Mouse (Mus musculus): ENCODE measurements around the gene Fxyd1. TPM values are rescaled to one million over a fixed set of nuclear protein-coding genes. Genes with fewer than 3 reads are reported as not detected.
A peak's percentile ranks its signal among the peaks of the same experiment; 100 is the strongest.

Fxyd1 gene
- total and polyA plus RNA-seq, 3 experiments = 839 to 1,851 (median 985) TPM

DNA sequence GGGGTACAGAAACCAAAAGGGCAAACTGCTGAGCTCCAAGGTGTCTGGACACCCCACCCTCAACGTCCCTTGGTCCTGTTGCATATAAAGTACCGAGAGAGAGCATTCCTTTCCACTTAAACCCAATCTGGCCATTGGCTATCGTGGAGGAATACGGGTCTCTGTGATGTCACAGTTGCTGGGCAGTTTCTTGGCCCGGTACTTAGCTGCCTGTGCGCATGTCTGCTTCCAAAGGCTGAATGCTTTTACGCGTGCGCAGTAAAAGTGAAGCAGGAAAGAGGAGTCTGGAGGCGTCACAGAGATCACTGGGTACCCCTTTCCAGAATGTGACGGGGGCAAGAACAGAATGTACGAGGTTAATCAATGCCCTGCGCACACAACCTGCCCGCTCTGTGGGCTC lies 12.5 kb upstream of the Fxyd1 start:
- TF ChIP-seq EP300 (IDR thresholded peaks at IDR 0.05; ENCODE audit: insufficient read depth, low read depth, low read length) (no peak), CTCF (IDR thresholded peaks at IDR 0.05) (no peak), POLR2A (IDR thresholded peaks at IDR 0.05; ENCODE audit: insufficient read depth, low read depth, low read length) (no peak)
- Histone ChIP-seq H3K9ac (ENCODE audit: low read depth, low read length) (no peak overlapping the region), H3K27ac (no peak overlapping the region), H3K27me3 (ENCODE audit: control insufficient read depth, insufficient read depth, low read length) (no peaks in the 10 kb centered on the region), H3K4me3 (no peak overlapping the region), H3K4me1 (ENCODE audit: control insufficient read depth, insufficient read depth, low read length) (no peaks in the 10 kb centered on the region), H3K36me3 (ENCODE audit: control insufficient read depth, insufficient read depth, low read length) (no peaks in the 10 kb centered on the region), H3K79me2 (replicated peaks; ENCODE audit: control insufficient read depth, insufficient read depth, low read length) (no peaks in the 10 kb centered on the region)
- intact Hi-C loops (cut with DNase I) = no loop called here
- DNase-seq = no peak
- WGBS = 85% methylated on average over 14 of the region's 14 CpGs

DNA sequence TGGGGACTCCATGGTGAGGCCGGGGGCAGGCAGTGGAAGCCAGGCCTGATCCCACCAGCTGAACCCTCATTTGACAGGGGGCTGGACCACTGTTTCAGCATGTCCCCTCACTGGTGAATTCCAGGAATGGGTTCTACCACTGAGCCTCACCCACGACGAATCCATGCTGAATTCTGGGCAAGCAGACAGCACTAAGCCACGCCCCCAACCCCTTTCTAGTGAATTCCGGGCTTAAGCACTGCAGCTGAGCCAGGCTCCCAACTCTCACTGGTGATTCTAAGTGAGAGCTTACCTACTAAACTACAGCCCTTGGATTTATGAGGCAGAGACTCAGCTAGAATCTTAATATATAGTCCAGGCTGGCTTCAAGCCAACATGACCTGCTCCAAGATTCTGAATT lies 10.8 kb upstream of the Fxyd1 start:
- no peak for DNase-seq
- Histone ChIP-seq H3K4me1 (ENCODE audit: control insufficient read depth, insufficient read depth, low read length) (no peaks in the 10 kb centered on the region), H3K9ac (ENCODE audit: low read depth, low read length) (no peak overlapping the region), H3K79me2 (replicated peaks; ENCODE audit: control insufficient read depth, insufficient read depth, low read length) (no peaks in the 10 kb centered on the region), H3K4me3 (no peak overlapping the region), H3K27me3 (ENCODE audit: control insufficient read depth, insufficient read depth, low read length) (no peaks in the 10 kb centered on the region), H3K36me3 (ENCODE audit: control insufficient read depth, insufficient read depth, low read length) (no peaks in the 10 kb centered on the region), H3K27ac (no peak overlapping the region)
- 34% methylated on average over 5 of the region's 5 CpGs for WGBS
- intact Hi-C loops (cut with DNase I) = no loop called here
- no peak for TF ChIP-seq POLR2A (IDR thresholded peaks at IDR 0.05; ENCODE audit: insufficient read depth, low read depth, low read length)
- no peak for TF ChIP-seq CTCF (IDR thresholded peaks at IDR 0.05)
- TF ChIP-seq EP300 (IDR thresholded peaks at IDR 0.05; ENCODE audit: insufficient read depth, low read depth, low read length) = no peak

DNA sequence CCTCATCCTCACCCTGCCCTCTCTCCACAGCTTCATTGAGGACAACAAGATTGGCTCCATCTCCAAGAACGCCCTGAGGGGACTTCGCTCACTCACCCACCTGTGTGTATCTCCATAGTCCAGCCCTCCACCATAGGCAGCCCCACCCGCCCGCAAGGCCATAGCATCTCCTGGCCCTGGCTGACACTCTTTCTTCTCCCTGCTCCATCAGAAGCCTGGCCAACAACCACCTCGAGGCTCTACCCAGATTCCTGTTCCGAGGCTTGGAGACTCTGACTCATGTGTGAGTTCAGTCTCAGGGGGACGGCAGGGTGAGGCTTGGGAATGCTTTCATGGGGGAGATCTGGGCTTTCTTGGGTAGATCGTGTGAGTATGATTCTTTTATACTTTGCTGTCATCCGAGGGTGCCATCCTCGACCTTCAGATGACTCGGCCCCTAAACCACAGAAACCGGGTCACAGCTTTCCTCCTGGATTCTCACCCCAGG lies 6.1 kb upstream of the Fxyd1 start:
- intact Hi-C loops (cut with DNase I) = no loop called here
- Histone ChIP-seq H3K4me1 (ENCODE audit: control insufficient read depth, insufficient read depth, low read length) (peaks cover 1% of the 10 kb centered on the region; the same call in 1 of the 2 replicates), H3K9ac (ENCODE audit: low read depth, low read length) (no peak overlapping the region), H3K79me2 (replicated peaks; ENCODE audit: control insufficient read depth, insufficient read depth, low read length) (no peaks in the 10 kb centered on the region), H3K27me3 (ENCODE audit: control insufficient read depth, insufficient read depth, low read length) (no peaks in the 10 kb centered on the region), H3K4me3 (no peak overlapping the region), H3K27ac (no peak overlapping the region), H3K36me3 (ENCODE audit: control insufficient read depth, insufficient read depth, low read length) (no peaks in the 10 kb centered on the region)
- TF ChIP-seq POLR2A (IDR thresholded peaks at IDR 0.05; ENCODE audit: insufficient read depth, low read depth, low read length) (no peak), CTCF (IDR thresholded peaks at IDR 0.05) (no peak), EP300 (IDR thresholded peaks at IDR 0.05; ENCODE audit: insufficient read depth, low read depth, low read length) (no peak)
- no peak for DNase-seq
- 76% methylated on average over 12 of the region's 12 CpGs for WGBS

DNA sequence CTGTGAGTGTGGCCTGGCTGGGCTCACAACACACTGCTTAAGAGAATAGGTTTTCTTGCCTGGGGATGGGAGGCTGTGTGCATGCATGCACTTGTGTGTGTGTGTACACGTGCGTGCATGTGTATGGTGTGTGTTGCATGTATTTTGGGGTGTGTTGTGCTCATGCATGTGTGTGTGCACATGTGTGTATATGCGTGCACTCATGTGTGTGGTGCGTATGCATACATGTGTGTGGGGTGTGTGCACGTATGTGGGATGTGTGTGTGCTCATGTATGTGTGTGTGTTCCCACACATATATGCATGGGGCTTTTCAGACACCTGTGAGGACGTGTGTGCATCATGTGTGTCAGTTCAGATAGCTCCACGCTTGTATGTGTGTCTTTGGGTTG lies 3.6 kb upstream of the Fxyd1 start:
- peaks cover 4% of the 10 kb centered on the region; the same call in 1 of the 2 replicates for H3K4me1 ChIP-seq (ENCODE audit: control insufficient read depth, insufficient read depth, low read length)
- DNase-seq = no peak
- intact Hi-C loops (cut with DNase I) = no loop called here
- TF ChIP-seq CTCF (IDR thresholded peaks at IDR 0.05) = no peak
- TF ChIP-seq POLR2A (IDR thresholded peaks at IDR 0.05; ENCODE audit: insufficient read depth, low read depth, low read length) = no peak
- TF ChIP-seq EP300 (IDR thresholded peaks at IDR 0.05; ENCODE audit: insufficient read depth, low read depth, low read length) = no peak
- no peaks in the 10 kb centered on the region for H3K27me3 ChIP-seq (ENCODE audit: control insufficient read depth, insufficient read depth, low read length)
- 92% methylated on average over 7 of the region's 7 CpGs for WGBS
- H3K27ac ChIP-seq = no peak overlapping the region
- H3K4me3 ChIP-seq = no peak overlapping the region
- no peak overlapping the region for H3K9ac ChIP-seq (ENCODE audit: low read depth, low read length)
- no peaks in the 10 kb centered on the region for H3K36me3 ChIP-seq (ENCODE audit: control insufficient read depth, insufficient read depth, low read length)
- H3K79me2 ChIP-seq (replicated peaks; ENCODE audit: control insufficient read depth, insufficient read depth, low read length) = no peaks in the 10 kb centered on the region

DNA sequence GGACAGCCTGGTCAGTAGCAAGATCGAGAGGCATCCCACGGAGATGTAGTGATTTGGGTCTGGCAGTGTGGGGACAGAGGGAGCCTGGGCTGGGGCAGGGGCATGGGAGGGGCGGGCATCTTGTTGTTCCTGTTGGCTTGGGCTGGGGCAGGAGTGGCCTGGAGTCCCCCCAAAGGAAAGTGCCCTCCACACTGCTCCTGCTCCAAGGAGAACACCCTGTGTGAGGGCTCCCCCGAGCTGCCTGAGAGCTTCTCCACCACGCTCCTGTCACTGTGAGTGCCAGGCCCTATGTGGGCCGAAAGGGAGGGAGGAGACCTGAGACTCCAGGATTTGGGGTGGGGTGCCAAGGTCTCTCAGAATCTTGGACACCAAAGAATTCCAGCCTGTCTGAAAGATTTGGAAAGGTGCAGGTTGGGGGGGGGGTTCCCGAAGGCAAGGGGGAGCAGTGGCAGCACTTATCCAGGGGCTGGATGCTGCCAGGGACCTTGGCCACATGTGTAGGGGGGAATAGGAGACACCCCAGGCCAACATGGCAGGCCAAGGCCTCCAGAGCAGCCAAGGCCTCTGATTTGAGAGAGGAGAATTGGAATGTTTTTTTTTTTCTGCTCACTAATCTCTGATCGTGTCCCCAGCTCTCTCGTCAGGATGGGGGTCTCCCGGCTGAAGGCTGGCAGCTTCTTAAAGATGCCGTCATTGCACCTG lies 3.1 kb upstream of the Fxyd1 start:
- H3K27me3 ChIP-seq (ENCODE audit: control insufficient read depth, insufficient read depth, low read length) = no peaks in the 10 kb centered on the region
- H3K27ac ChIP-seq = peak overlapping the region; percentile 41
- peaks cover 4% of the 10 kb centered on the region; the same call in 1 of the 2 replicates for H3K4me1 ChIP-seq (ENCODE audit: control insufficient read depth, insufficient read depth, low read length)
- H3K4me3 ChIP-seq = no peak overlapping the region
- 72% methylated on average over 11 of the region's 11 CpGs for WGBS
- no peak for TF ChIP-seq CTCF (IDR thresholded peaks at IDR 0.05)
- 0 out of 2 replicates have a peak overlapping the region, but pooled peaks have one; percentile 13 for H3K9ac ChIP-seq (ENCODE audit: low read depth, low read length)
- H3K36me3 ChIP-seq (ENCODE audit: control insufficient read depth, insufficient read depth, low read length) = no peaks in the 10 kb centered on the region
- intact Hi-C loops (cut with DNase I) = loop anchor here (1.0 to 5.0 kb wide), 3 partner anchors 21 to 112 kb away; no protein-coding TSS in a partner anchor
- H3K79me2 ChIP-seq (replicated peaks; ENCODE audit: control insufficient read depth, insufficient read depth, low read length) = no peaks in the 10 kb centered on the region
- no peak for DNase-seq

DNA sequence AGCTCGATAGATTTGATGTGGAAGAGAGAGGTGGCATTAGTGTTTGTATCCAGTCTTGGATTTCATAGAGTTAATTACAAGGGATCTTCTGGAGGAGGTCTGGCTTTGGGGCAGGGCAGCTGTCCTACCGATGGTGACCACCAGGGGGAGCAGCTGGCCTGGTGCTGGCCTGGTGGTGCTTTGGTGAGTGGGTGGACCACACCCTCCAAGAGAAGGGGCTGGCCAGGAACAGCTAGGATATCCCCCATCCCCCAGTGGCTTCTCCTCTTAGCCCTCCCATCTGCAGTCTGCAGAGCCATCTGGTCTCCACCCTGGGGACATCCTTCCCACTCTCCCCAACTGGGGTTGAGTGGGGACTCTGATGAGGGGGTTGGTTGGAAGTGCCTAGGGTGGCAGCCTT lies 2.1 kb upstream of the Fxyd1 start, which contains the start of gene Lgi4:
Lgi4 (plus strand) TSS at position 235 of the 400 bp plus-strand sequence.
- Histone ChIP-seq H3K36me3 (ENCODE audit: control insufficient read depth, insufficient read depth, low read length) (no peaks in the 10 kb centered on the region), H3K9ac (ENCODE audit: low read depth, low read length) (0 out of 2 replicates have a peak within 1 kb of the TSS, but pooled peaks have one; percentile 13), H3K27ac (peak within 1 kb of the TSS; percentile 43), H3K4me3 (no peak within 1 kb of the TSS), H3K4me1 (ENCODE audit: control insufficient read depth, insufficient read depth, low read length) (peaks cover 4% of the 10 kb centered on the region; the same call in 1 of the 2 replicates), H3K79me2 (replicated peaks; ENCODE audit: control insufficient read depth, insufficient read depth, low read length) (no peaks in the 10 kb centered on the region), H3K27me3 (ENCODE audit: control insufficient read depth, insufficient read depth, low read length) (no peaks in the 10 kb centered on the region)
- WGBS = 2% methylated on average over 2 of the region's 2 CpGs
- TF ChIP-seq CTCF (IDR thresholded peaks at IDR 0.05) = no peak
- TF ChIP-seq EP300 (IDR thresholded peaks at IDR 0.05; ENCODE audit: insufficient read depth, low read depth, low read length) = peak; percentile 89
- intact Hi-C loops (cut with DNase I) = loop anchor here (1.0 to 5.0 kb wide), 3 partner anchors 22 to 113 kb away; no protein-coding TSS in a partner anchor
- DNase-seq = peak; percentile 88 to 94
